Mouse (Mus musculus): ENCODE measurements around the gene Ptpn6. TPM values are rescaled to one million over a fixed set of nuclear protein-coding genes. Genes with fewer than 3 reads are reported as not detected.

Ptpn6 gene
- polyA plus RNA-seq, 1 experiment from 2014 or later: 6.9 TPM

GRCm38 (mm10) chr6:124740888-124741761 is 2.6 kb upstream of the Ptpn6 start, which contains the start of gene Grcc10:
TSS of gene Grcc10 (minus strand) at chr6:124741374.
- H3K4me1 ChIP-seq (ENCODE audit: control insufficient read depth, insufficient read depth, low read length): peaks cover 11% of the 10 kb centered on the region
- H3K9ac ChIP-seq (ENCODE audit: low read length): peak within 1 kb of the TSS; percentile 89
- under 1% methylated on average over 40 of the region's 41 CpGs for WGBS
- no peaks in the 10 kb centered on the region for H3K27me3 ChIP-seq (ENCODE audit: control insufficient read depth, insufficient read depth, low read length)
- 0 out of 2 replicates have a peak, but pooled peaks cover 4% of the 10 kb centered on the region for H3K36me3 ChIP-seq (ENCODE audit: control insufficient read depth, insufficient read depth, low read length)
- H3K4me2 ChIP-seq (ENCODE audit: low read depth): peak within 1 kb of the TSS; percentile 77
- ATAC-seq (ENCODE audit: insufficient read depth, low FRiP score, low TSS enrichment) (peak; percentile 79), DNase-seq (ENCODE audit: low spot score) (peak; percentile 90)
- peak within 1 kb of the TSS; percentile 58 for H3K4me3 ChIP-seq (ENCODE audit: low read depth, low read length)
- H3K9me3 ChIP-seq (ENCODE audit: control insufficient read depth, low read length): no peaks in the 10 kb centered on the region
- peak within 1 kb of the TSS; percentile 99 for H3K27ac ChIP-seq (ENCODE audit: low read depth, low read length)

GRCm38 (mm10) chr6:124740211-124740887 is 1.8 kb upstream of the Ptpn6 start:
- WGBS: under 1% methylated on average over 29 of the region's 29 CpGs
- peaks cover 9% of the 10 kb centered on the region; the same call in 1 of the 2 replicates for H3K4me1 ChIP-seq (ENCODE audit: control insufficient read depth, insufficient read depth, low read length)
- H3K9ac ChIP-seq (ENCODE audit: low read length): peak overlapping the region; percentile 89
- H3K4me2 ChIP-seq (ENCODE audit: low read depth): peak overlapping the region; percentile 77
- peak overlapping the region; percentile 99 for H3K27ac ChIP-seq (ENCODE audit: low read depth, low read length)
- 0 out of 2 replicates have a peak, but pooled peaks cover 4% of the 10 kb centered on the region for H3K36me3 ChIP-seq (ENCODE audit: control insufficient read depth, insufficient read depth, low read length)
- peak; percentile 1; the same call in 1 of the 2 replicates for ATAC-seq (ENCODE audit: insufficient read depth, low FRiP score, low TSS enrichment)
- H3K9me3 ChIP-seq (ENCODE audit: control insufficient read depth, low read length): no peaks in the 10 kb centered on the region
- H3K4me3 ChIP-seq (ENCODE audit: low read depth, low read length): peak overlapping the region; percentile 58
- DNase-seq (ENCODE audit: low spot score): peak; percentile 74
- no peaks in the 10 kb centered on the region for H3K27me3 ChIP-seq (ENCODE audit: control insufficient read depth, insufficient read depth, low read length)

- H3K4me1 ChIP-seq (ENCODE audit: control insufficient read depth, insufficient read depth, low read length): peaks cover 9% of the 10 kb centered on the region; the same call in 1 of the 2 replicates
- H3K9me3 ChIP-seq (ENCODE audit: control insufficient read depth, low read length): no peaks in the 10 kb centered on the region
- DNase-seq (ENCODE audit: low spot score) (no peak), ATAC-seq (ENCODE audit: insufficient read depth, low FRiP score, low TSS enrichment) (no peak)
- WGBS: 79% methylated on average over 10 of the region's 10 CpGs
- no peak overlapping the region for H3K4me3 ChIP-seq (ENCODE audit: low read depth, low read length)
- 0 out of 2 replicates have a peak, but pooled peaks cover 4% of the 10 kb centered on the region for H3K36me3 ChIP-seq (ENCODE audit: control insufficient read depth, insufficient read depth, low read length)
- no peak overlapping the region for H3K4me2 ChIP-seq (ENCODE audit: low read depth)
- H3K27ac ChIP-seq (ENCODE audit: low read depth, low read length): no peak overlapping the region
- no peaks in the 10 kb centered on the region for H3K27me3 ChIP-seq (ENCODE audit: control insufficient read depth, insufficient read depth, low read length)
- H3K9ac ChIP-seq (ENCODE audit: low read length): no peak overlapping the region
These were observed 800 bp upstream of the Ptpn6 start for GRCm38 (mm10) chr6:124739231-124739796.

GRCm38 (mm10) chr6:124737040-124737439 is 1.5 kb downstream of the Ptpn6 start:
- no peak for ATAC-seq (ENCODE audit: insufficient read depth, low FRiP score, low TSS enrichment)
- Histone ChIP-seq H3K4me3 (ENCODE audit: low read depth, low read length) (no peak overlapping the region), H3K27me3 (ENCODE audit: control insufficient read depth, insufficient read depth, low read length) (no peaks in the 10 kb centered on the region), H3K4me1 (ENCODE audit: control insufficient read depth, insufficient read depth, low read length) (peaks cover 9% of the 10 kb centered on the region; the same call in 1 of the 2 replicates), H3K36me3 (ENCODE audit: control insufficient read depth, insufficient read depth, low read length) (no peaks in the 10 kb centered on the region), H3K27ac (ENCODE audit: low read depth, low read length) (no peak overlapping the region), H3K4me2 (ENCODE audit: low read depth) (no peak overlapping the region), H3K9me3 (ENCODE audit: control insufficient read depth, low read length) (no peaks in the 10 kb centered on the region), H3K9ac (ENCODE audit: low read length) (no peak overlapping the region)
- no peak for DNase-seq (ENCODE audit: low spot score)
- WGBS: 94% methylated on average over 11 of the region's 11 CpGs

- WGBS: 93% methylated on average over 3 of the region's 3 CpGs
- DNase-seq (ENCODE audit: low spot score) (no peak), ATAC-seq (ENCODE audit: insufficient read depth, low FRiP score, low TSS enrichment) (no peak)
- Histone ChIP-seq H3K4me3 (ENCODE audit: low read depth, low read length) (no peak overlapping the region), H3K4me2 (ENCODE audit: low read depth) (no peak overlapping the region), H3K9ac (ENCODE audit: low read length) (no peak overlapping the region), H3K36me3 (ENCODE audit: control insufficient read depth, insufficient read depth, low read length) (no peaks in the 10 kb centered on the region), H3K4me1 (ENCODE audit: control insufficient read depth, insufficient read depth, low read length) (0 out of 2 replicates have a peak, but pooled peaks cover 4% of the 10 kb centered on the region), H3K27ac (ENCODE audit: low read depth, low read length) (no peak overlapping the region), H3K9me3 (ENCODE audit: control insufficient read depth, low read length) (no peaks in the 10 kb centered on the region), H3K27me3 (ENCODE audit: control insufficient read depth, insufficient read depth, low read length) (no peaks in the 10 kb centered on the region)
These were observed 4.1 kb downstream of the Ptpn6 start for GRCm38 (mm10) chr6:124734417-124734816.

GRCm38 (mm10) chr6:124732476-124733370 is 5.8 kb downstream of the Ptpn6 start:
- H3K9me3 ChIP-seq (ENCODE audit: control insufficient read depth, low read length): no peaks in the 10 kb centered on the region
- 46% methylated on average over 19 of the region's 19 CpGs for WGBS
- H3K27me3 ChIP-seq (ENCODE audit: control insufficient read depth, insufficient read depth, low read length): no peaks in the 10 kb centered on the region
- H3K4me3 ChIP-seq (ENCODE audit: low read depth, low read length): no peak overlapping the region
- H3K4me1 ChIP-seq (ENCODE audit: control insufficient read depth, insufficient read depth, low read length): no peaks in the 10 kb centered on the region
- no peak overlapping the region for H3K4me2 ChIP-seq (ENCODE audit: low read depth)
- H3K27ac ChIP-seq (ENCODE audit: low read depth, low read length): no peak overlapping the region
- H3K9ac ChIP-seq (ENCODE audit: low read length): no peak overlapping the region
- DNase-seq (ENCODE audit: low spot score): no peak
- no peaks in the 10 kb centered on the region for H3K36me3 ChIP-seq (ENCODE audit: control insufficient read depth, insufficient read depth, low read length)
- no peak for ATAC-seq (ENCODE audit: insufficient read depth, low FRiP score, low TSS enrichment)

- DNase-seq (ENCODE audit: low spot score): no peak
- no peaks in the 10 kb centered on the region for H3K4me1 ChIP-seq (ENCODE audit: control insufficient read depth, insufficient read depth, low read length)
- no peaks in the 10 kb centered on the region for H3K27me3 ChIP-seq (ENCODE audit: control insufficient read depth, insufficient read depth, low read length)
- H3K9ac ChIP-seq (ENCODE audit: low read length): no peak overlapping the region
- no peak overlapping the region for H3K27ac ChIP-seq (ENCODE audit: low read depth, low read length)
- no peak overlapping the region for H3K4me2 ChIP-seq (ENCODE audit: low read depth)
- no peaks in the 10 kb centered on the region for H3K9me3 ChIP-seq (ENCODE audit: control insufficient read depth, low read length)
- no peaks in the 10 kb centered on the region for H3K36me3 ChIP-seq (ENCODE audit: control insufficient read depth, insufficient read depth, low read length)
- ATAC-seq (ENCODE audit: insufficient read depth, low FRiP score, low TSS enrichment): no peak
- 84% methylated on average over 7 of the region's 7 CpGs for WGBS
- H3K4me3 ChIP-seq (ENCODE audit: low read depth, low read length): no peak overlapping the region
These were observed 7.5 kb downstream of the Ptpn6 start for GRCm38 (mm10) chr6:124731038-124731437.
